ENCODE assay signal across 8 mouse cellular contexts in genomic region chr10:58255213-58255892, GRCm38 (mm10). TPM values are rescaled to one million over a fixed set of nuclear protein-coding genes. Genes with fewer than 3 reads are reported as not detected.
DNase-seq lines count a peak whose midpoint lies in the region; ATAC-seq and TF ChIP-seq lines count a peak whose summit lies in the region.

Gene Gcc2 (plus strand): TSS chr10:58255497.

- H3K9me3 ChIP-seq in hindbrain, embryonic 13.5 days = no peaks in the 10 kb centered on the region

- H3K27me3 ChIP-seq in Patski = no peaks in the 10 kb centered on the region
- no peaks in the 10 kb centered on the region for H3K27me3 ChIP-seq in hindbrain, embryonic 13.5 days

- H3K9ac ChIP-seq in hindbrain, embryonic 13.5 days = peak within 1 kb of the TSS; percentile 85

- peak within 1 kb of the TSS; percentile 90 for H3K27ac ChIP-seq in hindbrain, embryonic 13.5 days

- TF ChIP-seq CTCF in Patski (IDR thresholded peaks at IDR 0.05) = no peak

- peak within 1 kb of the TSS; percentile 60 for H3K4me2 ChIP-seq in hindbrain, embryonic 13.5 days

- H3K4me3 ChIP-seq in hindbrain, embryonic 13.5 days = peak within 1 kb of the TSS; percentile 87

- under 1% methylated on average over 57 of the region's 58 CpGs for WGBS in hindbrain, embryonic 13.5 days

- POLR2A ChIA-PET in Patski (lab: Charles Lee) = interaction anchor here (0.6 kb wide), 2 partner anchors 848 to 1109 kb away, joined by 4 to 5 read pairs; no protein-coding TSS in a partner anchor

- in situ Hi-C loops in Patski (cut with MboI; ENCODE audit: low pct_unique_long_range_greater_than_20kb) = no loop called here

- ATAC-seq in Patski = peak; percentile 99
- ATAC-seq in hindbrain, embryonic 13.5 days (ENCODE audit: low FRiP score) = peak; percentile 100

- peaks cover 17% of the 10 kb centered on the region for H3K4me1 ChIP-seq in hindbrain, embryonic 13.5 days (replicated peaks)

- peaks cover 22% of the 10 kb centered on the region for H3K36me3 ChIP-seq in hindbrain, embryonic 13.5 days

- DNase-seq in Patski (ENCODE audit: low read depth, low spot score) = peak; percentile 58
- peak; percentile 95 for DNase-seq in cerebellum, postnatal 14 days
- DNase-seq in frontal cortex, postnatal 14 days (ENCODE audit: low spot score in 2 of 2) = peak; percentile 84 to 86
- peak; percentile 82 to 84 for DNase-seq in layer of hippocampus, postnatal 25 days (ENCODE audit: extremely low spot score in 1 of 2, low spot score in 1 of 2)
- DNase-seq in lung, postnatal 25 days (ENCODE audit: low spot score) = peak; percentile 97
- peak; percentile 91 for DNase-seq in retina, embryonic 14.5 days (ENCODE audit: low spot score)
- peak; percentile 92 for DNase-seq in thymus, postnatal 4 days

- CTCF ChIA-PET in Patski (lab: Charles Lee) = no interaction called here

RNA-seq across cellular contexts. Expression of gene Gcc2, which starts in this region (rescaled TPM):
- 38.3 TPM for polyA plus RNA-seq in Patski (2021)
- polyA plus RNA-seq in hindbrain, embryonic 13.5 days (2015; fragmentation: Nextera tagmentation; extraction: Ambion mirVana) = 88.4 and 99.6 TPM in 2 replicates
- total RNA-seq in layer of hippocampus, postnatal 25 days (2021) = 10 to 100 TPM; 75.2 to 81.7 TPM

Comparison
In these comparisons a context has a peak if more than half of its experiments do, and no peak if none do; other contexts are left out.
1. Peak in every context shown above with its lines: DNase-seq, ATAC-seq, H3K4me3 ChIP-seq and H3K27ac ChIP-seq.